Mouse (Mus musculus) intestine, postnatal 0 days (tissue): ENCODE measurements at regions not wholly inside any gene's neighbourhood (a gene's known extent, or its start where the extent isn't known, plus 50 kb on each side); places are given as distances from the start of the nearest gene placed in this dataset.

Experiments
- ATAC-seq: fragments of 200-750 bp; cut with Nextera tagmentation; 2 replicates; pipeline ENCODE4 v1.8.0; 2017; ENCODE audit warnings: mild to moderate bottlenecking, moderate TSS enrichment, moderate library complexity
- H3K27ac ChIP-seq: fragments of 300-500 bp; sonication (generic); 2 replicates; pipeline ENCODE4 v1.5.1; 2014; ENCODE audit warnings: mild to moderate bottlenecking, low read depth, low read length, moderate library complexity
- H3K27me3 ChIP-seq: fragments of 300-500 bp; sonication (generic); replicated peaks from 2 replicates; pipeline ENCODE4 v1.6.1; 2014; ENCODE audit warnings: low read length, mixed read lengths; ENCODE audit not compliant: control insufficient read depth, insufficient read depth
- H3K36me3 ChIP-seq: fragments of 300-500 bp; sonication (generic); 2 replicates; pipeline ENCODE4 v1.6.1; 2014; ENCODE audit warnings: mild to moderate bottlenecking, moderate library complexity; ENCODE audit not compliant: control insufficient read depth, insufficient read depth
- H3K4me1 ChIP-seq: fragments of 300-500 bp; sonication (generic); replicated peaks from 2 replicates; pipeline ENCODE4 v1.6.1; 2014; ENCODE audit warnings: antibody characterized with exemption, low read length, mixed read lengths; ENCODE audit not compliant: control insufficient read depth, insufficient read depth
- H3K4me2 ChIP-seq: fragments of 300-500 bp; sonication (generic); replicated peaks from 2 replicates; pipeline ENCODE4 v1.6.1; 2014; ENCODE audit warnings: low read depth, mild to moderate bottlenecking, moderate library complexity
- H3K4me3 ChIP-seq: fragments of 300-500 bp; sonication (generic); 2 replicates; pipeline ENCODE4 v1.5.1; 2014; ENCODE audit warnings: low read depth, low read length
- H3K9ac ChIP-seq: fragments of 300-500 bp; sonication (generic); 2 replicates; pipeline ENCODE4 v1.6.1; 2014; ENCODE audit warnings: mild to moderate bottlenecking, low read depth, low read length
- H3K9me3 ChIP-seq: fragments of 300-500 bp; sonication (generic); 2 replicates; pipeline ENCODE4 v1.6.1; 2016; ENCODE audit warnings: mixed run types; ENCODE audit not compliant: control insufficient read depth
- CTCF ChIP-seq: sonication (generic); IDR thresholded peaks from 2 replicates; pipeline ENCODE4 v1.5.1; 2016; ENCODE audit warnings: low read depth, mild to moderate bottlenecking, control low read depth, antibody characterized with exemption, moderate library complexity
- WGBS: fragments of 180-500 bp; shearing (Covaris S2); extraction: QIAGEN DNeasy Blood & Tissue Kit; methylation state at CpG from one replicate; pipeline ENCODE4 v1.1.7; 2014; 5-methylcytosine and 5-hydroxymethylcytosine counted together

- Histone ChIP-seq H3K36me3 (no peaks in the 10 kb centered on the region), H3K4me1 (no peaks in the 10 kb centered on the region), H3K27me3 (no peaks in the 10 kb centered on the region), H3K9ac (no peak overlapping the region), H3K9me3 (no peaks in the 10 kb centered on the region), H3K4me3 (no peak overlapping the region), H3K4me2 (no peak overlapping the region), H3K27ac (no peak overlapping the region)
- 73% methylated on average over 9 of the region's 9 CpGs for WGBS
- no peak for TF ChIP-seq CTCF
- no peak for ATAC-seq
Observed at GRCm38 (mm10) chr13:115329000-115329960, 227.5 kb upstream of the Itga1 start.

GRCm38 (mm10) chr13:115326294-115326693, 224.5 kb upstream of the Itga1 start:
- no peak overlapping the region for H3K4me2 ChIP-seq
- no peaks in the 10 kb centered on the region for H3K9me3 ChIP-seq
- TF ChIP-seq CTCF = no peak
- no peak for ATAC-seq
- WGBS = 65% methylated on average over 2 of the region's 2 CpGs
- no peaks in the 10 kb centered on the region for H3K27me3 ChIP-seq
- no peak overlapping the region for H3K4me3 ChIP-seq
- no peak overlapping the region for H3K27ac ChIP-seq
- no peaks in the 10 kb centered on the region for H3K36me3 ChIP-seq
- H3K4me1 ChIP-seq = no peaks in the 10 kb centered on the region
- H3K9ac ChIP-seq = no peak overlapping the region

GRCm38 (mm10) chr13:115316681-115317080, 214.9 kb upstream of the Itga1 start:
- whole genome bisulfite sequencing = 74% methylated on average over 3 of the region's 3 CpGs
- Histone ChIP-seq H3K36me3 (no peaks in the 10 kb centered on the region), H3K27ac (no peak overlapping the region), H3K4me2 (no peak overlapping the region), H3K27me3 (no peaks in the 10 kb centered on the region), H3K9ac (no peak overlapping the region), H3K9me3 (no peaks in the 10 kb centered on the region), H3K4me3 (no peak overlapping the region), H3K4me1 (no peaks in the 10 kb centered on the region)
- no peak for TF ChIP-seq CTCF
- no peak for ATAC-seq

GRCm38 (mm10) chr13:115308586-115308985, 206.8 kb upstream of the Itga1 start:
- no peak for ATAC-seq
- Histone ChIP-seq H3K27ac (no peak overlapping the region), H3K4me3 (no peak overlapping the region), H3K4me2 (no peak overlapping the region), H3K9me3 (no peaks in the 10 kb centered on the region), H3K36me3 (no peaks in the 10 kb centered on the region), H3K9ac (no peak overlapping the region), H3K4me1 (no peaks in the 10 kb centered on the region), H3K27me3 (no peaks in the 10 kb centered on the region)
- 80% methylated on average over 3 of the region's 3 CpGs for WGBS
- no peak for TF ChIP-seq CTCF

- TF ChIP-seq CTCF = peak; percentile 53
- no peak overlapping the region for H3K9ac ChIP-seq
- WGBS = 26% methylated on average over 3 of the region's 3 CpGs
- H3K9me3 ChIP-seq = no peaks in the 10 kb centered on the region
- H3K4me2 ChIP-seq = no peak overlapping the region
- H3K36me3 ChIP-seq = no peaks in the 10 kb centered on the region
- no peak overlapping the region for H3K4me3 ChIP-seq
- ATAC-seq = no peak
- no peaks in the 10 kb centered on the region for H3K27me3 ChIP-seq
- H3K27ac ChIP-seq = no peak overlapping the region
- no peaks in the 10 kb centered on the region for H3K4me1 ChIP-seq
Observed at GRCm38 (mm10) chr13:115287371-115287770, 185.6 kb upstream of the Itga1 start.

- no peak for TF ChIP-seq CTCF
- Histone ChIP-seq H3K4me1 (no peaks in the 10 kb centered on the region), H3K9me3 (no peaks in the 10 kb centered on the region), H3K27ac (no peak overlapping the region), H3K36me3 (no peaks in the 10 kb centered on the region), H3K9ac (no peak overlapping the region), H3K4me2 (no peak overlapping the region), H3K4me3 (no peak overlapping the region), H3K27me3 (no peaks in the 10 kb centered on the region)
- no peak for ATAC-seq
- 53% methylated on average over 6 of the region's 6 CpGs for WGBS
Observed at GRCm38 (mm10) chr13:115266164-115266563, 164.4 kb upstream of the Itga1 start.
